Mouse (Mus musculus) megakaryocyte, embryonic 14.5 days (primary cell): Measurements from ENCODE around the gene Ankrd52.

Experiments
- FLI1 ChIP-seq: IDR thresholded peaks from 2 replicates; pipeline ENCODE4 v1.6.1; 2012; ENCODE audit warnings: low read length, inconsistent platforms, mixed read lengths
- GATA1 ChIP-seq: IDR thresholded peaks from 3 replicates; pipeline ENCODE4 v1.6.1; 2012; ENCODE audit warnings: mixed read lengths, low read length, inconsistent platforms, borderline replicate concordance

- TF ChIP-seq GATA1 (no peak), FLI1 (no peak)
Observed at GRCm38 (mm10) chr10:128385902-128386301, 9.0 kb downstream of the Ankrd52 start.
